Mouse (Mus musculus): ENCODE measurements around the gene Gadd45g. TPM values are rescaled to one million over a fixed set of nuclear protein-coding genes. Genes with fewer than 3 reads are reported as not detected.

Gadd45g gene
- total RNA-seq, 1 experiment: 57.8 TPM

GRCm38 (mm10) chr13:51884250-51884649, 37.8 kb downstream of the Gadd45g start:
- Histone ChIP-seq H3K9me3 (ENCODE audit: control insufficient read depth, insufficient read depth, low read depth, low read length) (no peaks in the 10 kb centered on the region), H3K4me3 (ENCODE audit: insufficient read depth in 1 of 2, low read depth in 1 of 2, low read length in 2 of 2, poor library complexity in 1 of 2, severe bottlenecking in 1 of 2) (no peak overlapping the region), H3K27ac (ENCODE audit: insufficient read depth, low read depth, low read length, poor library complexity, severe bottlenecking) (no peak overlapping the region), H3K4me1 (ENCODE audit: control insufficient read depth in 2 of 2, insufficient read depth in 2 of 2, low read length in 2 of 2, poor library complexity in 1 of 2) (peaks cover 1 to 10% of the 10 kb centered on the region in 2 experiments; a peak in 2 of 4 replicates), H3K36me3 (ENCODE audit: control insufficient read depth, insufficient read depth, low read length, poor library complexity, severe bottlenecking) (no peaks in the 10 kb centered on the region; the same call in 1 of the 2 replicates), H3K9ac (ENCODE audit: insufficient read depth, low read depth, low read length, poor library complexity, severe bottlenecking) (no peak overlapping the region)
- DNase-seq (ENCODE audit: low read depth, low spot score): no peak
- TF ChIP-seq ZC3H11A (IDR thresholded peaks at IDR 0.05; ENCODE audit: borderline replicate concordance, low read depth, low read length) (no peak), MAFK (IDR thresholded peaks at IDR 0.05; ENCODE audit: insufficient read depth, low read depth, low read length) (no peak), HCFC1 (IDR thresholded peaks at IDR 0.05; ENCODE audit: borderline replicate concordance, insufficient read depth, low read length) (no peak), CHD2 (IDR thresholded peaks at IDR 0.05; ENCODE audit: low read depth, low read length) (no peak), ZNF384 (IDR thresholded peaks at IDR 0.05; ENCODE audit: low read depth, low read length) (no peak)
- in situ Hi-C loops (cut with MboI; ENCODE audit: low sequenced_read_pairs in 2 of 2, unreplicated experiment in 2 of 2): no loop called here

GRCm38 (mm10) chr13:51885594-51885993, 39.1 kb downstream of the Gadd45g start:
- no peak overlapping the region for H3K9ac ChIP-seq (ENCODE audit: insufficient read depth, low read depth, low read length, poor library complexity, severe bottlenecking)
- H3K36me3 ChIP-seq (ENCODE audit: control insufficient read depth, insufficient read depth, low read length, poor library complexity, severe bottlenecking): no peaks in the 10 kb centered on the region; the same call in 1 of the 2 replicates
- peaks cover 0 to 10% of the 10 kb centered on the region in 2 experiments; a peak in 2 of 4 replicates for H3K4me1 ChIP-seq (ENCODE audit: control insufficient read depth in 2 of 2, insufficient read depth in 2 of 2, low read length in 2 of 2, poor library complexity in 1 of 2)
- no peaks in the 10 kb centered on the region for H3K9me3 ChIP-seq (ENCODE audit: control insufficient read depth, insufficient read depth, low read depth, low read length)
- DNase-seq (ENCODE audit: low read depth, low spot score): no peak
- H3K27ac ChIP-seq (ENCODE audit: insufficient read depth, low read depth, low read length, poor library complexity, severe bottlenecking): no peak overlapping the region
- no peak overlapping the region for H3K4me3 ChIP-seq (ENCODE audit: insufficient read depth in 1 of 2, low read depth in 1 of 2, low read length in 2 of 2, poor library complexity in 1 of 2, severe bottlenecking in 1 of 2)
- TF ChIP-seq HCFC1 (IDR thresholded peaks at IDR 0.05; ENCODE audit: borderline replicate concordance, insufficient read depth, low read length) (no peak), ZNF384 (IDR thresholded peaks at IDR 0.05; ENCODE audit: low read depth, low read length) (no peak), ZC3H11A (IDR thresholded peaks at IDR 0.05; ENCODE audit: borderline replicate concordance, low read depth, low read length) (no peak), CHD2 (IDR thresholded peaks at IDR 0.05; ENCODE audit: low read depth, low read length) (no peak), MAFK (IDR thresholded peaks at IDR 0.05; ENCODE audit: insufficient read depth, low read depth, low read length) (no peak)
- in situ Hi-C loops (cut with MboI; ENCODE audit: low sequenced_read_pairs in 2 of 2, unreplicated experiment in 2 of 2): no loop called here

DNA sequence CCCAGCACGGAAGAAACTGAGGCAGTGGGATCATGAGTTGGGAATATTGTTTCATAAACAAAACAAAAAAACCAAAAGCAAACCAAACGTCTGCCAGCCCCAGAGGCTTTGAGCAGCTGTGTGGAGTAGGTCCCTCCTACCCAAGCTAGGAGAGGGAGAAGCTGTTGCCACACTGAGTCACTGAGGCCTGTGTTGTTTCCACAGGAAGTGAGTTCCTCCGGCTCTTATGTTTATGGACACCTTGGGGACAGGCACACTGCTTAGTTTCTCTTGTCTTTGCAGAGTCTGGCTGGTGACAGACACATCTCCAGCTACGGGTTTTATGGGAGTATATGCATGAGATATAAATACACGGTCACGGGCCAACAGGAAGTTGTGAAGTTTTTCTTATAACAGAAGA, 39.6 kb downstream of the Gadd45g start:
- peaks cover 0 to 10% of the 10 kb centered on the region in 2 experiments; a peak in 2 of 4 replicates for H3K4me1 ChIP-seq (ENCODE audit: control insufficient read depth in 2 of 2, insufficient read depth in 2 of 2, low read length in 2 of 2, poor library complexity in 1 of 2)
- H3K27ac ChIP-seq (ENCODE audit: insufficient read depth, low read depth, low read length, poor library complexity, severe bottlenecking): no peak overlapping the region
- in situ Hi-C loops (cut with MboI; ENCODE audit: low sequenced_read_pairs in 2 of 2, unreplicated experiment in 2 of 2): no loop called here

GRCm38 (mm10) chr13:51886723-51887122, 40.2 kb downstream of the Gadd45g start:
- in situ Hi-C loops (cut with MboI; ENCODE audit: low sequenced_read_pairs in 2 of 2, unreplicated experiment in 2 of 2): no loop called here
- peaks cover 0 to 10% of the 10 kb centered on the region in 2 experiments; a peak in 2 of 4 replicates for H3K4me1 ChIP-seq (ENCODE audit: control insufficient read depth in 2 of 2, insufficient read depth in 2 of 2, low read length in 2 of 2, poor library complexity in 1 of 2)
- no peak for TF ChIP-seq CHD2 (IDR thresholded peaks at IDR 0.05; ENCODE audit: low read depth, low read length)
- H3K36me3 ChIP-seq (ENCODE audit: control insufficient read depth, insufficient read depth, low read length, poor library complexity, severe bottlenecking): no peaks in the 10 kb centered on the region
- no peak for DNase-seq (ENCODE audit: low read depth, low spot score)
- H3K27ac ChIP-seq (ENCODE audit: insufficient read depth, low read depth, low read length, poor library complexity, severe bottlenecking): no peak overlapping the region
- H3K9me3 ChIP-seq (ENCODE audit: control insufficient read depth, insufficient read depth, low read depth, low read length): no peaks in the 10 kb centered on the region
- H3K4me3 ChIP-seq (ENCODE audit: insufficient read depth in 1 of 2, low read depth in 1 of 2, low read length in 2 of 2, poor library complexity in 1 of 2, severe bottlenecking in 1 of 2): no peak overlapping the region
- no peak overlapping the region for H3K9ac ChIP-seq (ENCODE audit: insufficient read depth, low read depth, low read length, poor library complexity, severe bottlenecking)

More for the DNA sequence above, 39.6 kb downstream of the Gadd45g start:
- Histone ChIP-seq H3K9me3 (ENCODE audit: control insufficient read depth, insufficient read depth, low read depth, low read length) (no peaks in the 10 kb centered on the region), H3K36me3 (ENCODE audit: control insufficient read depth, insufficient read depth, low read length, poor library complexity, severe bottlenecking) (no peaks in the 10 kb centered on the region), H3K9ac (ENCODE audit: insufficient read depth, low read depth, low read length, poor library complexity, severe bottlenecking) (no peak overlapping the region), H3K4me3 (ENCODE audit: insufficient read depth in 1 of 2, low read depth in 1 of 2, low read length in 2 of 2, poor library complexity in 1 of 2, severe bottlenecking in 1 of 2) (no peak overlapping the region)
- DNase-seq (ENCODE audit: low read depth, low spot score): no peak
- TF ChIP-seq CHD2 (IDR thresholded peaks at IDR 0.05; ENCODE audit: low read depth, low read length) (no peak), ZC3H11A (IDR thresholded peaks at IDR 0.05; ENCODE audit: borderline replicate concordance, low read depth, low read length) (no peak), HCFC1 (IDR thresholded peaks at IDR 0.05; ENCODE audit: borderline replicate concordance, insufficient read depth, low read length) (no peak), ZNF384 (IDR thresholded peaks at IDR 0.05; ENCODE audit: low read depth, low read length) (no peak), MAFK (IDR thresholded peaks at IDR 0.05; ENCODE audit: insufficient read depth, low read depth, low read length) (no peak)

DNA sequence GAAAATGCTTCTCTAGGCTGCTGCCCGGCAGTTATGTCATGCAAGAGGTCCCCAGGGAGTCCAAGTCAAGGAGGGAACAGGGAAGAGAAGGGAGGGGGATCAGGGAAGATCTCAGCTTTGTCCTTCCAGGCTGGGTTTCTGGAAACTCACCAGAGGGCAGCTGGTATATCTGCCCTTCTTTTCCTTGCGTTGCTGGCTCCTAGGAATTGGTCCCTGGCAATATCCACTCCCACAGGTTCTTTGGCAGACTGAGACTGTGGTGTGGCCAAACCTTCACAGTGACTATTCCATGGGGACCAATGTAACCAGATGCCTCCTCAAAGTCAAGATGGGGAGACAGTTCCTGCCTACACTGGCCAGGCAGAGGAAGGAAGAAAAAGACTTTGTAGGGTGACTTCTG, 41.9 kb downstream of the Gadd45g start:
- Histone ChIP-seq H3K9me3 (ENCODE audit: control insufficient read depth, insufficient read depth, low read depth, low read length) (no peaks in the 10 kb centered on the region), H3K27ac (ENCODE audit: insufficient read depth, low read depth, low read length, poor library complexity, severe bottlenecking) (no peak overlapping the region), H3K4me1 (ENCODE audit: control insufficient read depth in 2 of 2, insufficient read depth in 2 of 2, low read length in 2 of 2, poor library complexity in 1 of 2) (peaks cover 0 to 6% of the 10 kb centered on the region in 2 experiments; a peak in 1 of 4 replicates), H3K9ac (ENCODE audit: insufficient read depth, low read depth, low read length, poor library complexity, severe bottlenecking) (no peak overlapping the region), H3K4me3 (ENCODE audit: insufficient read depth in 1 of 2, low read depth in 1 of 2, low read length in 2 of 2, poor library complexity in 1 of 2, severe bottlenecking in 1 of 2) (no peak overlapping the region), H3K36me3 (ENCODE audit: control insufficient read depth, insufficient read depth, low read length, poor library complexity, severe bottlenecking) (no peaks in the 10 kb centered on the region)
- in situ Hi-C loops (cut with MboI; ENCODE audit: low sequenced_read_pairs in 2 of 2, unreplicated experiment in 2 of 2): no loop called here
- TF ChIP-seq CHD2 (IDR thresholded peaks at IDR 0.05; ENCODE audit: low read depth, low read length) (no peak), ZNF384 (IDR thresholded peaks at IDR 0.05; ENCODE audit: low read depth, low read length) (no peak), HCFC1 (IDR thresholded peaks at IDR 0.05; ENCODE audit: borderline replicate concordance, insufficient read depth, low read length) (no peak), MAFK (IDR thresholded peaks at IDR 0.05; ENCODE audit: insufficient read depth, low read depth, low read length) (no peak), ZC3H11A (IDR thresholded peaks at IDR 0.05; ENCODE audit: borderline replicate concordance, low read depth, low read length) (no peak)
- DNase-seq (ENCODE audit: low read depth, low spot score): no peak
